Mouse (Mus musculus): ENCODE results near the gene Ccndbp1. TPM values are rescaled to one million over a fixed set of nuclear protein-coding genes. Genes with fewer than 3 reads are reported as not detected.
"Not testable (repeated sequence)": the region's sequence is repeated elsewhere in the genome, so short reads cannot be mapped to it uniquely, and the experiment has no call there.

Ccndbp1 gene
- polyA plus RNA-seq, 1 experiment from 2014 or later = 36.6 TPM

GRCm38 (mm10) chr2:120980861-120981260 is 27.3 kb upstream of the Ccndbp1 start:
- DNase-seq (ENCODE audit: low spot score) (no peak), ATAC-seq (ENCODE audit: low read depth) (no peak)
- Histone ChIP-seq H3K4me1 (ENCODE audit: control insufficient read depth, insufficient read depth, low read length) (0 out of 2 replicates have a peak, but pooled peaks cover 2% of the 10 kb centered on the region), H3K9ac (ENCODE audit: low read depth, low read length) (no peak overlapping the region), H3K36me3 (ENCODE audit: control insufficient read depth, insufficient read depth, low read length) (no peaks in the 10 kb centered on the region), H3K27ac (replicated peaks; ENCODE audit: low read depth, low read length) (no peak overlapping the region), H3K4me3 (ENCODE audit: low read depth, low read length) (no peak overlapping the region), H3K9me3 (ENCODE audit: control insufficient read depth, low read length) (no peaks in the 10 kb centered on the region), H3K27me3 (replicated peaks; ENCODE audit: control insufficient read depth, insufficient read depth, low read length) (peaks cover 4% of the 10 kb centered on the region; the same call in 1 of the 2 replicates), H3K4me2 (ENCODE audit: low read depth, low read length) (no peak overlapping the region)
- WGBS = 58% methylated on average over 2 of the region's 2 CpGs

- Histone ChIP-seq H3K4me1 (ENCODE audit: control insufficient read depth, insufficient read depth, low read length) (no peaks in the 10 kb centered on the region), H3K27ac (replicated peaks; ENCODE audit: low read depth, low read length) (no peak overlapping the region), H3K4me2 (ENCODE audit: low read depth, low read length) (no peak overlapping the region), H3K9me3 (ENCODE audit: control insufficient read depth, low read length) (no peaks in the 10 kb centered on the region), H3K9ac (ENCODE audit: low read depth, low read length) (no peak overlapping the region), H3K36me3 (ENCODE audit: control insufficient read depth, insufficient read depth, low read length) (no peaks in the 10 kb centered on the region), H3K27me3 (replicated peaks; ENCODE audit: control insufficient read depth, insufficient read depth, low read length) (no peaks in the 10 kb centered on the region), H3K4me3 (ENCODE audit: low read depth, low read length) (no peak overlapping the region)
- ATAC-seq (ENCODE audit: low read depth) (no peak), DNase-seq (ENCODE audit: low spot score) (no peak)
- 13% methylated on average over 2 of the region's 2 CpGs for WGBS
Observed at GRCm38 (mm10) chr2:120983611-120984010, 24.6 kb upstream of the Ccndbp1 start.

- no peak overlapping the region for H3K4me2 ChIP-seq (ENCODE audit: low read depth, low read length)
- no peaks in the 10 kb centered on the region for H3K27me3 ChIP-seq (replicated peaks; ENCODE audit: control insufficient read depth, insufficient read depth, low read length)
- no peaks in the 10 kb centered on the region for H3K9me3 ChIP-seq (ENCODE audit: control insufficient read depth, low read length)
- no peaks in the 10 kb centered on the region for H3K36me3 ChIP-seq (ENCODE audit: control insufficient read depth, insufficient read depth, low read length)
- no peak overlapping the region for H3K4me3 ChIP-seq (ENCODE audit: low read depth, low read length)
- no peak overlapping the region for H3K27ac ChIP-seq (replicated peaks; ENCODE audit: low read depth, low read length)
- H3K9ac ChIP-seq (ENCODE audit: low read depth, low read length) = no peak overlapping the region
- H3K4me1 ChIP-seq (ENCODE audit: control insufficient read depth, insufficient read depth, low read length) = no peaks in the 10 kb centered on the region
- ATAC-seq (ENCODE audit: low read depth) (no peak), DNase-seq (ENCODE audit: low spot score) (no peak)
- 85% methylated on average over 1 of the region's 1 CpGs for WGBS
Observed at GRCm38 (mm10) chr2:120985241-120985640, 23.0 kb upstream of the Ccndbp1 start.

- Histone ChIP-seq H3K9ac (ENCODE audit: low read depth, low read length) (no peak overlapping the region), H3K4me3 (ENCODE audit: low read depth, low read length) (no peak overlapping the region), H3K36me3 (ENCODE audit: control insufficient read depth, insufficient read depth, low read length) (no peaks in the 10 kb centered on the region), H3K27ac (replicated peaks; ENCODE audit: low read depth, low read length) (no peak overlapping the region), H3K4me2 (ENCODE audit: low read depth, low read length) (no peak overlapping the region), H3K27me3 (replicated peaks; ENCODE audit: control insufficient read depth, insufficient read depth, low read length) (no peaks in the 10 kb centered on the region), H3K9me3 (ENCODE audit: control insufficient read depth, low read length) (no peaks in the 10 kb centered on the region), H3K4me1 (ENCODE audit: control insufficient read depth, insufficient read depth, low read length) (no peaks in the 10 kb centered on the region)
- DNase-seq (ENCODE audit: low spot score) (no peak), ATAC-seq (ENCODE audit: low read depth) (no peak)
- 65% methylated on average over 4 of the region's 4 CpGs for WGBS
Observed at GRCm38 (mm10) chr2:120991196-120991595, 17.0 kb upstream of the Ccndbp1 start.

GRCm38 (mm10) chr2:120996607-120997006 is 11.6 kb upstream of the Ccndbp1 start:
- not testable (repeated sequence) for H3K4me2 ChIP-seq (ENCODE audit: low read depth, low read length); H3K36me3 ChIP-seq (ENCODE audit: control insufficient read depth, insufficient read depth, low read length); H3K9me3 ChIP-seq (ENCODE audit: control insufficient read depth, low read length); H3K4me3 ChIP-seq (ENCODE audit: low read depth, low read length); H3K27me3 ChIP-seq (replicated peaks; ENCODE audit: control insufficient read depth, insufficient read depth, low read length); H3K9ac ChIP-seq (ENCODE audit: low read depth, low read length); H3K27ac ChIP-seq (replicated peaks; ENCODE audit: low read depth, low read length); DNase-seq (ENCODE audit: low spot score); H3K4me1 ChIP-seq (ENCODE audit: control insufficient read depth, insufficient read depth, low read length); ATAC-seq (ENCODE audit: low read depth)
- 87% methylated on average over 1 of the region's 1 CpGs for WGBS

GRCm38 (mm10) chr2:120998863-120999262 is 9.3 kb upstream of the Ccndbp1 start:
- no peak for ATAC-seq (ENCODE audit: low read depth)
- no peak for DNase-seq (ENCODE audit: low spot score)
- Histone ChIP-seq H3K9me3 (ENCODE audit: control insufficient read depth, low read length) (no peaks in the 10 kb centered on the region), H3K4me2 (ENCODE audit: low read depth, low read length) (no peak overlapping the region), H3K4me1 (ENCODE audit: control insufficient read depth, insufficient read depth, low read length) (no peaks in the 10 kb centered on the region), H3K36me3 (ENCODE audit: control insufficient read depth, insufficient read depth, low read length) (no peaks in the 10 kb centered on the region), H3K9ac (ENCODE audit: low read depth, low read length) (no peak overlapping the region), H3K27ac (replicated peaks; ENCODE audit: low read depth, low read length) (no peak overlapping the region), H3K4me3 (ENCODE audit: low read depth, low read length) (no peak overlapping the region), H3K27me3 (replicated peaks; ENCODE audit: control insufficient read depth, insufficient read depth, low read length) (no peaks in the 10 kb centered on the region)
- WGBS = 78% methylated on average over 8 of the region's 8 CpGs

- 67% methylated on average over 2 of the region's 2 CpGs for WGBS
- Histone ChIP-seq H3K27me3 (replicated peaks; ENCODE audit: control insufficient read depth, insufficient read depth, low read length) (no peaks in the 10 kb centered on the region), H3K4me3 (ENCODE audit: low read depth, low read length) (no peak overlapping the region), H3K36me3 (ENCODE audit: control insufficient read depth, insufficient read depth, low read length) (no peaks in the 10 kb centered on the region), H3K9me3 (ENCODE audit: control insufficient read depth, low read length) (no peaks in the 10 kb centered on the region), H3K4me1 (ENCODE audit: control insufficient read depth, insufficient read depth, low read length) (no peaks in the 10 kb centered on the region), H3K9ac (ENCODE audit: low read depth, low read length) (no peak overlapping the region), H3K27ac (replicated peaks; ENCODE audit: low read depth, low read length) (no peak overlapping the region), H3K4me2 (ENCODE audit: low read depth, low read length) (no peak overlapping the region)
- DNase-seq (ENCODE audit: low spot score) = no peak
- ATAC-seq (ENCODE audit: low read depth) = no peak
Observed at GRCm38 (mm10) chr2:121003586-121003985, 4.6 kb upstream of the Ccndbp1 start.

- no peak overlapping the region for H3K27ac ChIP-seq (replicated peaks; ENCODE audit: low read depth, low read length)
- DNase-seq (ENCODE audit: low spot score) (no peak), ATAC-seq (ENCODE audit: low read depth) (no peak)
- H3K36me3 ChIP-seq (ENCODE audit: control insufficient read depth, insufficient read depth, low read length) = no peaks in the 10 kb centered on the region
- no peak overlapping the region for H3K9ac ChIP-seq (ENCODE audit: low read depth, low read length)
- no peak overlapping the region for H3K4me2 ChIP-seq (ENCODE audit: low read depth, low read length)
- H3K4me3 ChIP-seq (ENCODE audit: low read depth, low read length) = no peak overlapping the region
- no peaks in the 10 kb centered on the region for H3K9me3 ChIP-seq (ENCODE audit: control insufficient read depth, low read length)
- 0 out of 2 replicates have a peak, but pooled peaks cover 3% of the 10 kb centered on the region for H3K4me1 ChIP-seq (ENCODE audit: control insufficient read depth, insufficient read depth, low read length)
- no peaks in the 10 kb centered on the region for H3K27me3 ChIP-seq (replicated peaks; ENCODE audit: control insufficient read depth, insufficient read depth, low read length)
- 78% methylated on average over 7 of the region's 7 CpGs for WGBS
Observed at GRCm38 (mm10) chr2:121004018-121004811, 4.0 kb upstream of the Ccndbp1 start.

GRCm38 (mm10) chr2:121006986-121007385 is 1.2 kb upstream of the Ccndbp1 start:
- Histone ChIP-seq H3K27ac (replicated peaks; ENCODE audit: low read depth, low read length) (no peak overlapping the region), H3K4me1 (ENCODE audit: control insufficient read depth, insufficient read depth, low read length) (0 out of 2 replicates have a peak, but pooled peaks cover 6% of the 10 kb centered on the region), H3K36me3 (ENCODE audit: control insufficient read depth, insufficient read depth, low read length) (0 out of 2 replicates have a peak, but pooled peaks cover 11% of the 10 kb centered on the region), H3K4me3 (ENCODE audit: low read depth, low read length) (no peak overlapping the region), H3K4me2 (ENCODE audit: low read depth, low read length) (no peak overlapping the region), H3K27me3 (replicated peaks; ENCODE audit: control insufficient read depth, insufficient read depth, low read length) (no peaks in the 10 kb centered on the region), H3K9ac (ENCODE audit: low read depth, low read length) (no peak overlapping the region), H3K9me3 (ENCODE audit: control insufficient read depth, low read length) (no peaks in the 10 kb centered on the region)
- DNase-seq (ENCODE audit: low spot score) = no peak
- WGBS = 90% methylated on average over 1 of the region's 1 CpGs
- no peak for ATAC-seq (ENCODE audit: low read depth)

Measured in embryonic facial prominence, embryonic 14.5 days (tissue).